Mouse (Mus musculus) macrophage (primary cell): ENCODE data around the gene Mn1. TPM values are rescaled to one million over a fixed set of nuclear protein-coding genes. Genes with fewer than 3 reads are reported as not detected.

Source experiments
- H3K27ac ChIP-seq: fragments of 350-480 bp; formaldehyde crosslinking; 2 replicates; pipeline ENCODE4 v1.9.0; 2021
- H3K36me3 ChIP-seq: fragments of 350-480 bp; formaldehyde crosslinking; 2 replicates; pipeline ENCODE4 v1.9.0; 2021; ENCODE audit errors: inconsistent target
- H3K4me3 ChIP-seq: fragments of 350-480 bp; formaldehyde crosslinking; 2 replicates; pipeline ENCODE4 v1.9.0; 2021; ENCODE audit errors: inconsistent target
- H3K79me2 ChIP-seq: fragments of 350-480 bp; formaldehyde crosslinking; 2 replicates; pipeline ENCODE4 v1.9.0; 2021; ENCODE audit errors: inconsistent target
- WGBS: methylation state at CpG from one replicate; pipeline ENCODE4 v1.1.7; 2026; ENCODE audit warnings: inconsistent platforms; ENCODE audit not compliant: missing documents; 5-methylcytosine and 5-hydroxymethylcytosine counted together
- polyA plus RNA-seq: library from polyadenylated mRNA; stranded (reverse); fragments of 250-400 nt; gene quantifications from 3 replicates; pipeline ENCODE4 v1.2.4, GENCODE M21; 2018; ENCODE audit warnings: inconsistent platforms

The Mn1 gene
- polyA plus RNA-seq, 1 experiment from 2014 or later, result not detected

DNA sequence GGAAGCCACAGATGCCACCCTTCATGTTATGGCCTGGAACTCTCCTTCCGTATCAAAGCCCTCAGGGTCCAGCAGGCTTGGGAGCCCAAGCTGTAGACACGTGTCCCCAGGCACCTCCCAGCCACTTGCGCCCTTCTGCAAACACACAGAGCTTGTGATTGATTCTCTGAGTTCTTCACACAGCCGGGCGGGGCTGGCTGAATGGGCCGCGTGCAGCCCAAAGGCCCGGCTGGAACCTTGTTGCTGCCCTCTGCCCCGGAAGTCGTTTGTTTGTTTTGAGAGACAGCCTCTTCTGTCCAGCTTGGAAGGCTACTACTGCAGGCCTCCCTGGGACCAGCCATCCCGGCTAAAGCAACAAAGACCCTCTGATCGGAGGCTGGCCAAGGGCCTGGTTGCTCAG lies 89.2 kb downstream of the Mn1 start:
- Histone ChIP-seq H3K4me3 (no peak overlapping the region), H3K79me2 (no peaks in the 10 kb centered on the region), H3K27ac (no peak overlapping the region), H3K36me3 (no peaks in the 10 kb centered on the region)
- 82% methylated on average over 12 of the region's 12 CpGs for WGBS

Other genes starting within 250 kb of the Mn1 start
- 33.9 to 56.3 TPM (median 53.8 TPM) in 3 replicates for gene Pitpnb, start 86.6 kb upstream of the Mn1 start, polyA plus RNA-seq